ENCODE assay signal across 10 mouse cellular contexts in genomic region chr1:165933915-165934647, GRCm38 (mm10).
DNase-seq lines count a peak whose midpoint lies in the region; ATAC-seq and TF ChIP-seq lines count a peak whose summit lies in the region.
"Had no signal": no experiment of that assay in that cellular context is flagged by ENCODE, and none has a peak within 500 bp of the region (broad histone marks: within the 10 kb centered on the region; RNA-seq: fewer than 3 reads in every experiment).

No protein-coding gene starts in this region.

- no peak for DNase-seq in layer of hippocampus, adult 2 months (ENCODE audit: low spot score in 2 of 2)
- DNase-seq in layer of hippocampus, postnatal 36 days, result no peak
- no peak for DNase-seq in gastrocnemius, postnatal 10 days
- no peak for DNase-seq in heart, postnatal 14 days
- no peak for DNase-seq in lung, postnatal 36 days
- DNase-seq: cerebellum, postnatal 25 days had no signal

- H3K9me3 ChIP-seq in hindbrain, embryonic 12.5 days (replicated peaks), result no peaks in the 10 kb centered on the region
- H3K9me3 ChIP-seq in neural tube, embryonic 13.5 days, result no peaks in the 10 kb centered on the region

- no peaks in the 10 kb centered on the region for H3K27me3 ChIP-seq in hindbrain, embryonic 12.5 days
- H3K27me3 ChIP-seq in neural tube, embryonic 13.5 days, result no peaks in the 10 kb centered on the region

- WGBS in bone marrow, adult 2 months, result 69% methylated on average over 5 of the region's 5 CpGs
- WGBS in hindbrain, embryonic 12.5 days, result 69% methylated on average over 5 of the region's 5 CpGs
- WGBS in neural tube, embryonic 13.5 days, result 42% methylated on average over 5 of the region's 5 CpGs

- H3K4me2 ChIP-seq in hindbrain, embryonic 12.5 days (replicated peaks), result peak overlapping the region; percentile 33
- H3K4me2 ChIP-seq in neural tube, embryonic 13.5 days, result peak overlapping the region; percentile 45

- TF ChIP-seq CTCF in layer of hippocampus, adult 2 months (conservative IDR thresholded peaks at IDR 0.05), result no peak
- no peak for TF ChIP-seq CTCF in bone marrow, adult 2 months (IDR thresholded peaks at IDR 0.05; ENCODE audit: control insufficient read depth, insufficient read depth, low read length)

- no peak for TF ChIP-seq POLR2A in bone marrow, adult 2 months (IDR thresholded peaks at IDR 0.05; ENCODE audit: borderline replicate concordance, control insufficient read depth, low read depth, low read length)

- ATAC-seq in hindbrain, embryonic 12.5 days (ENCODE audit: low FRiP score), result no peak
- ATAC-seq in neural tube, embryonic 13.5 days (ENCODE audit: low read depth), result no peak
- ATAC-seq: activated CD4-positive, CD25-positive, alpha-beta regulatory T cell, adult 4 months had no signal

- H3K9ac ChIP-seq in hindbrain, embryonic 12.5 days, result no peak overlapping the region
- peak overlapping the region; percentile 50; the same call in 1 of the 2 replicates for H3K9ac ChIP-seq in neural tube, embryonic 13.5 days

- H3K4me3 ChIP-seq in layer of hippocampus, adult 2 months, result peak overlapping the region; percentile 46
- H3K4me3 ChIP-seq in bone marrow, adult 2 months (replicated peaks; ENCODE audit: control insufficient read depth, low read depth, low read length), result no peak overlapping the region
- H3K4me3 ChIP-seq in hindbrain, embryonic 12.5 days, result peak overlapping the region; percentile 2; the same call in 1 of the 2 replicates
- peak overlapping the region; percentile 25 for H3K4me3 ChIP-seq in neural tube, embryonic 13.5 days

- H3K36me3 ChIP-seq in hindbrain, embryonic 12.5 days, result no peaks in the 10 kb centered on the region
- no peaks in the 10 kb centered on the region for H3K36me3 ChIP-seq in neural tube, embryonic 13.5 days

- peak overlapping the region; percentile 80 for H3K27ac ChIP-seq in layer of hippocampus, adult 2 months
- peak overlapping the region; percentile 58; the same call in 1 of the 2 replicates for H3K27ac ChIP-seq in bone marrow, adult 2 months (ENCODE audit: control insufficient read depth, insufficient read depth, low read depth, low read length, poor library complexity)
- peak overlapping the region; percentile 85 for H3K27ac ChIP-seq in hindbrain, embryonic 12.5 days
- peak overlapping the region; percentile 85 for H3K27ac ChIP-seq in neural tube, embryonic 13.5 days (replicated peaks)

- H3K4me1 ChIP-seq in bone marrow, adult 2 months (ENCODE audit: control insufficient read depth, insufficient read depth, low read length), result no peaks in the 10 kb centered on the region
- H3K4me1 ChIP-seq in hindbrain, embryonic 12.5 days, result peaks cover 8% of the 10 kb centered on the region
- peaks cover 33% of the 10 kb centered on the region for H3K4me1 ChIP-seq in neural tube, embryonic 13.5 days (replicated peaks)

- intact Hi-C loops in heart, postnatal 14 days (cut with DNase I), result no loop called here
